Mouse (Mus musculus): ENCODE data around the gene Gm28047. TPM values are rescaled to one million over a fixed set of nuclear protein-coding genes. Genes with fewer than 3 reads are reported as not detected.
"Not testable (repeated sequence)": the region's sequence is repeated elsewhere in the genome, so short reads cannot be mapped to it uniquely, and the experiment has no call there.

Gene Gm28047
- total RNA-seq (2014; fragmentation: Nextera tagmentation) (not detected in 2 replicates), total RNA-seq (2017) (not detected in 2 replicates)

DNA sequence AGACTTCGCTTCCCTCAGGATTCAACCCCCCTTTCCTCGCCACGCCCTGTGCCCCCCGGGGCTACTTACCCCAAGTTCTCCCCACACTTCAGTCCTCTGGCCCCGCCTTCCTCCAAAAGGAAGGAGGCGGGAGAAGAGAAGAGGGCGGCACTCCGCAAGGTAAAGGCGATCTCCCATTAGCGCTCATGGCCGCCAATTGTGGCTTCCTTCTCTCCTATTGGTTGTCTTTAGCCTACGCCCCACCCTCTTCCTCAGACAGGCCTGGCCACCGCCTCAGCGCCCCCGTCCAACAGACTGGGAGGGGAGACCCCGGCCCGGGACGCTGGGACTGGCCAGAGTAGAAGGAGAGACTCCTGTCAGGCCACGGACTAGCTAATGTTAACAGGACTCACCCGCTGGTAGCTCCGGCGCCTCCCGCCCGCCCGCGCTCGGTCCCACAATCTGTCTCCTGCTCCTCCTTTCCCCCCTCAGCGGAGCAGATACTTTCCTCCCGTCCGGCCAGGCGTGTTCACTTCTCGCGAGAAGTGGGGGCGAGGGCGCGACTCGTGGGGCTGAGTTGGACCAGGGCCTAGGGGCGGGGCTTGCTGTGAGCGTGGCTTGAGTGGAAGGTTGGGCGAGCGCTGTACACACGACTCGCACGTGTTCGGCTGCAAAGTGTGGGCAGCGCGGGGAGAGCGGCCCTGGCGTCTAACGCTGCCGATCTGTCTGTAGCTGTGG is at the start of gene Gm28047, which contains the start of gene Atf7:
TSS of gene Gm28047 (minus strand) at position 98 of the 717 bp plus-strand sequence.
TSS of gene Atf7 (minus strand) at position 495 of the 717 bp plus-strand sequence.
- ATAC-seq (replicated peaks; ENCODE audit: poor library complexity, severe bottlenecking) = peak; percentile 84

DNA sequence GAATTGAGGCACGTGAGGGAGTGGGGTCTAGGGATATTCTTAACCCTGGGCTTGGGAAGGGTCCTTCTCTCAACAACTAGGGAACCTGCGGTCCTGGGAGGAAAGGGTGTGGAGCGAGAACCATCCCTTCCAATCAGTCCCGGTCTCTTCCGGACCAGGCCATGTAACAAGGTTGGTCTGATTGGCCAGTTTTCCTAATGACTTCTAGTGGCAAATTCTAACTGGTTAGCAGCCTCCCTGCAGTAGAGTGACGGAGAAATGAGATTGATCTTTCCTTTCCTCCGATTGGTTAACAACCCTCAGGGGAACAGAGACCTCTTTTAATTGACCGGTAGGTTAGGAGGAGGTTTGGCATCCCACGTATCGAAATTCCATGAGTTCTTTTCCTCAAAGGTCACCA is 48.7 kb upstream of the Gm28047 start:
- ATAC-seq (replicated peaks; ENCODE audit: poor library complexity, severe bottlenecking) = no peak

DNA sequence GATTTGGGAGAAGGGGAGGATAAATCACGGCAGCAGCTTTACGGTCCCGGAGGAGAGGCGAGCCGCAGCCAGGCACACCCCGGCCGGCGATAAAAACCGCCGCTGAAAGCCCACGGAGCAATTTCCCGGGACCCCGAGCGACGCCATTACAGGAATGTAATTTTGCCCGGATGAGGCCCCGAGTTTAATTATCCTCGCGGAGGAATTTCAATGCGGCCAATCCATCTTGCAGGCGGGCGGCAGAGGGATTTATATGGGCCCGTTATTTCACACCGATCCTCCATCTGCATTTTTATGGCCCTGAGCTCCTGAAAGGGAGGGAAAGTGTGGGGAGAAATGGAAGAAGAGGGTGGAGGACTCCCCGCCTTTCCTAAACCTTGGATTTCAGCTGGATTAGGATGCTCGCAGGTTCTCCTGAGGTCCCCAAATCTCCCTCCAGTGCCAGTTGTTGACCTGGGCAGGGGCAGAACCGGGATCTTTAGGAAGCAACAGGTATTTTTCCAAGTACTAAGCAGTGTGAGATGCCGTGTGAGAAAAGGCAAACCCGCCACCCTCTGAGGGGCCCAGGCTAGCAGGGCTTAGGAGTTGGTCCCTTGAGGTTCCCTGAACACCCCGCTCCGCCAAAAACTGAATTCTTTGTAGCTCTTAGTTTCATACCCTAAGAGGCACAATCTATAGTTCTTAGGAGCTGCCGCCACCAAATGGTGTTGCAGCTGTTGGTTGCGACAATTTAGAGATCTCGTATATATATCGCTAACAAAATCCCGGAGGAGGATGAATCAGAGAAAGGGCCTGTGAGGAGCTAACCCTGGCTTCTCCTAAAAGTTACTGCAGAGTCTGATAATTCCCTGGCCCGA is 47.6 kb upstream of the Gm28047 start, which contains the start of gene Atp5g2:
TSS of gene Atp5g2 (minus strand) at position 138 of the 857 bp plus-strand sequence.
- no peak for ATAC-seq (replicated peaks; ENCODE audit: poor library complexity, severe bottlenecking)

DNA sequence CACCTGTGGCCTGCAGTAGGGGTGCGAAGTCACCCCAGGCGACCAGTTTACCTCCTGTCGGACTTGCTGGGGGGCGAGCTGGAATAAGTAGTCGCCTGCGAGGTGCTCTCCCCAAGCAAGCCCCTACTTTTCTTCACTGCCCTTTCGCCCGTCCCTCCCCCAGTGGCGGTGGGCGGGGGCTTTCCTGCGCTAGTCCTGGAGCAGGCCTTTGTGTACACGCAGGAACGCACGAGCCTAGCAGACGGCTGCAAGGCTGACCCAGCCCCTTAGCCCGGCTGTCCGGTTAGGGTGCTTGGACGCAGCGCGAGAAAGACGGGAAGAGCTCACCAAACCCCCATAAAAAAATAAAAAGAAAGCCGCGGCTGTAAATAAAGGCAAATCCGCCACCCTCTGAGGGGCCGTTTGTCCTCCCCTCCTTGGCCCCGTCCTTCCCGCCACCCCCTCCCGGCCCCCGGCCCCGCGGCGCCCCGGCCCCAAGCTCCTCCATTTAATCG is 46.9 kb upstream of the Gm28047 start:
- peak; percentile 47 for ATAC-seq (replicated peaks; ENCODE audit: poor library complexity, severe bottlenecking)

DNA sequence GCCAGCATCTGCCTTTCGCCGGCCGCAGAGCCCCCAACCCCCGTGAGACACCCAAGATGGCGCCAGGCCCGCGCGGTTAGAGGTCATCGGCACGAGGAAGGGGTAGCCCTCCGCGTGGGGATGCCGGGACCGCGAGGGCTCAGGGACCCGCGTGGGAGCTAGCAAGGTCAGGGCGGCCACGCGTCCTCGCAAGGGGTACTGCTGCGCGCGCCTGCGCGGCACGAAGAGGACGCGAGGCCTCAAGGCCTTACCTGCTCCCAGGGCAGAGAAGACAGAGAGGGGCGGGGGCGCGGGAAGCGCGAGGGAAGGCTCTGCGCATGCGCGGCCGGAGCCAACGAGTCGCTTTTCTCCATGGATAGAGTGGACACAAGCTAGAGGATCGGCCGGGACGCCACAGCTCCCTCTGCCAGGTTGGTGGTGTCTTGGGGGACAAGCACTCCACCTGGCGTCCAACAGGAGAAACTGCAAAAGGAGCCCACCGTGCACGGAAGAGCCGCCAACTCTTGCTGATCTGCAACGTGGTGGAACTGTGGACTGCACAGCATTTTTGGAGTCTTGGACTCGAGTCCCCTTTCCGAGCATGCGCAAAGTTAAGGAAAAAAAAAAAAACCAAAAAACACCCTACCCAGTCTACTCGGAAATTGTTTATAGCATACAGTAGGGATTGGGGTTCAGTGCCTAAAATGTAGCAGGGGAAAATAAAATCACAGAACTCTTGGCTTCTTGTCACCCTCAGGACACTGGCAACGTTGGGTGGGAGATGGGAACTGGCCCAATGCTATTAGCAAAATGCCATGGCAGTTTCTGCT is 46.1 kb upstream of the Gm28047 start:
- peak; percentile 96 for ATAC-seq (replicated peaks; ENCODE audit: poor library complexity, severe bottlenecking)

DNA sequence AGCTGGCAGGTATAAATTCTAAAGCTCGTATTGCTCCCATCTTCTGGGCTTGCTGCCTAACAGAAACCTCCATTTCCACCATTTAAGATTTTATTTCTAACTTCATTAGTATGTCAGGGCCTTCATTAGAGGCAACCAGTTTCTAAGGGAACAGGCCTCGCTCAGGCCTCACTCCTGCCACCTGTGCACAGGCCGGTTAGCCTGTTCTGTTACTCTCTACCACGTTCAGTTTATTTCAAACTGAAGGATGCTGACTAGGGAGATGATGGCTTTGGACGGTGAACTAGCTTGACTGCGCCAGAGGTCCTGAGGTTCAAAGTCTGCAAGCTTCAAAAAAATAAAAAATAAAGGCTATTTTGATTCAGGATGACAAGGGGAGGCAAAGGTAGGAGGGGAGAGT is 45.4 kb upstream of the Gm28047 start:
- no peak for ATAC-seq (replicated peaks; ENCODE audit: poor library complexity, severe bottlenecking)

DNA sequence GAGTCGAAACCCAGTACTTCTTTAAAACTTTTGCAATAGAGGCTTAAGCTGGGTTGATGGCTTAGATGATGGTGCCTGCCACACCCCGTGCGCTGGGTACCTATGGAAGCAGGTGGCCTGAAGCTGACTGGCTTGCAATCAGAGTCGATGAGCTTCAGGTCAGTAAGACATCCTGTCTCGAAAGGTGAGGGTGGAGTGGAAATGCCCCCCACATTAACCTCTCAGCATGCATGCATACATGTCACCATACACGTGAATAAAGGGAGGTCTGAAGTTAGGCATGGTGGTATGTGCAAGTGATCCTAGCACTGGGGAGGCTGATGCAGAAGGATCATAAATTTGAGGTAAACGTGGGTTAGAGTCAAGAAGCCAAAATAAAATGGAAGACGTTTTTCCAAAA is 44.7 kb upstream of the Gm28047 start:
- ATAC-seq (replicated peaks; ENCODE audit: poor library complexity, severe bottlenecking) = no peak

DNA sequence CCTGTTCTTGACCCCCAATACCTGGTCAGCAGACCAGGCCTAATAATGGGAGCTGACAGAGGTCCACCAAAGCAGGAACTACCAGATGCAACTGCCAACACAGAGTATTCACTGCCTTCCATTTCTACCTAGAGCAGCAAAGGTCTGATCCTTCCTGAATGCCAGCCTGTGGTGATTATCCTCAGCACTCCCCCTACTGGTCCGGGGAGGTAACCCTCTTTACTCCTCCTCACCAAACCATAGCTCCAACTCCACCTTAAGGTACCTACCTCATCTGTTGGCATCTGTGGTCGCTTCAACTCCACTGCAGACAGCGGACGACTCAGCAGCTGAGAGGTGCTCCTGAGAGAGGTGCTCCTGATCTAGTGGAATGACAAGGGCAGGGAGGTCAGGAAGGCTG is 40.6 kb upstream of the Gm28047 start:
- peak; percentile 94 for ATAC-seq (replicated peaks; ENCODE audit: poor library complexity, severe bottlenecking)

DNA sequence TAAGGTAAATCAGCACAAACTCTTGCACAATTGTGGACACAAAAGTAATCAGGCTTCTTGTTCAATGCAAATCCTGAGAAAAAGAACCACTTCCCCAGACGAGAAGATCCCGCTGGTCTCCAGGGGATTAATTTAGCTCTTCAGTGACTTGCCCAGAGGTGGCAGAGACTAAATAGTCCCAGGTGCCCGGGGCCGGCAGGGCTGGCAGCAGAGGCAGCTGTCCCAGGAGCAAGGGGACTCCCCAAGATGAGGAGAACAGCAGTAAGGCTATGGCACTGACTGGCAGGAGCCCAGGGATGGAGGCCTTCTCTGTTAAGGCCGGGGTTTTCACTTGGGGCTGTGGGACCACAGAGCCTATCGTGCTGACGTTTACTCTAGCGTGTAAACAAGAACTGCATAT is 39.0 kb upstream of the Gm28047 start:
- ATAC-seq (replicated peaks; ENCODE audit: poor library complexity, severe bottlenecking) = no peak

DNA sequence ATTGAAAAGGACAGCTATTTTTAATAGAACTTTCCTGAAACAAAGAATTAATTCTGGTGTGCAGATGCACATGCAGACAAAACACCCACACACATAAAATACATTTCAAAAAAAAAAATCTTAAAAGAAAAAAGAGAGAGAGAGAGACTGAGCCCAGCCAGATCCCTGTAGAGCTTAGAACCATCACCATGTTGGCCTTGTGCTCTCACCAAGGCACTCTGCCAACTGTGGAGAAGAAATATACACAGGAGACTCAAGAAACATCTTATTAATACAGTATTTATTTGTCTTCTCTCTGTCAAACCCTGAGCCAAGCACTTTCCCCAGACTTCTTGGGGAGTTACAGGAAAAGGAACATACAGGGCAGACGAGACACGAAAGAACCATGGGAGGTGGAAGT is 37.7 kb upstream of the Gm28047 start:
- not testable (repeated sequence) for ATAC-seq (replicated peaks; ENCODE audit: poor library complexity, severe bottlenecking)

DNA sequence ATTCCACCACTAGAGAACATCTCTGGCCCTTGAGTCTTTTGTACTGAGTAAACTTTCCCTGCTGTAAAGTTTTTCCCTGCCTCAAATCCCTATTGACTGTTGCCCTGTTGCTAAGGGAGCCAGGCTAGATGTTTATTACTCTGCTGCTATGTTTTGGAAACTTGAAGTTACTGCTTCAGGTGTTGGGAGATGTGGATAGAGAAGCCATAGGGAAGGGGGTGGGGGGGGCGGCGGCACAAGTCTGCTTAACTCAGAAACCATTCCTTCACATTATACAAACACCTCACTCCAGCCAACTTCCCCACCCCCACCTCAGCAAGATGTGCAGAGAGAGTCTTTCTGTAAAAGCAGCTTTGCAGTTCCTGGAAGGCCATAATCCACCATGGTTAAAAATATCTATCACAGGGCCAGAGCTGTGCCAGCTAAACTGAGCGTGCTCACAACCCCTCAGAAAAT is 33.1 kb upstream of the Gm28047 start:
- ATAC-seq (replicated peaks; ENCODE audit: poor library complexity, severe bottlenecking) = no peak

DNA sequence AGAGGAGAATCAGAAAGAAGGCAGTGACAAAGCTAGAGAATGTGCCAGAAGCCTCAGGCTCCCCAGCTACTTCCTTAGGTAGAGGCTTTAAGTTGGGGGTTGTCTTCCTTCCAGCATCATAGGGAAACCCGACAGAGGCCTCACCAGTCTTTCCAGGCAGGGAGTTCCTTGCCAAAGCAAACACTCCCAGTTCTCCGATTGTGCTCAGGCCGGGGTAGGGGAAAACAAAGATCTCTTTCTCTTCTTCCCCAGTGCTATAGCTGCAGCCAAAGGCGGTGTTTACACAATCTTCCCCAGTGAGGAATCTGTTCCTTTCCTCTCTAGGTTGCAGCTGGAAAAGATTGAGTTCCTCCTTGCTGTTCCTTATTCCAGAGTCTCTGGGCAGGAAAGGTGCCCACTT is 31.8 kb upstream of the Gm28047 start:
- no peak for ATAC-seq (replicated peaks; ENCODE audit: poor library complexity, severe bottlenecking)

DNA sequence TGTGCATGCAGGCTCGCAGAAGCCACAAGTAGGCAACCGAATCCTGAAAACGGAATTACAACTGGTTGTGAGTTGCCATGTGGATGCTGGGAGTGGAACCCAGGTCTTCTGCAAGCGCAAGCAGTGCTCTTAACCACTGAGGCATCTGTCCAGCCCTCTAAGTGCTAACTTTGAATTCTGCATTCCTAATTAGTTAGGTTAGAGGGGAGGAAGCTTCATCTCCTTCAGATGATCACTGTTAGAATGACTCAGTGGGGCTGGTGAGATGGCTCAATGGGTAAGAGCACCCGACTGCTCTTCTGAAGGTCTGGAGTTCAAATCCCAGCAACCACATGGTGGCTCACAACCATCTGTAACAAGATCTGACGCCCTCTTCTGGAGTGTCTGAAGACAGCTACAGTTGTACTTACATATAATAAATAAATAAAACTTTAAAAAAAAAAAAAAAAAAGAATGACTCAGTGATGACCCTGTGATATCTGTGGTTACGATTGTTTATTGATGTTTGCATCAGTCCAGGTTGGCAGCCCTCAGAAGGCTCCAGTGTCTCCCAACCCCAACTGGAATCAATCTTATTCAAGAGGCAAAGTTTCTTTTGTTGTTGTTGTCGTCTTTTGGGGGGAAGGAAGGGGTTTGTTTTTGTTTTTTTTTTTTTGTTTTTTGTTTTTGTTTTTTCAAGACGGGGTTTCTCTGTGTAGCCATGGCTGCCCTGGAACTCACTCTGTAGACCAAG is 27.2 kb upstream of the Gm28047 start:
- not testable (repeated sequence) for ATAC-seq (replicated peaks; ENCODE audit: poor library complexity, severe bottlenecking)

DNA sequence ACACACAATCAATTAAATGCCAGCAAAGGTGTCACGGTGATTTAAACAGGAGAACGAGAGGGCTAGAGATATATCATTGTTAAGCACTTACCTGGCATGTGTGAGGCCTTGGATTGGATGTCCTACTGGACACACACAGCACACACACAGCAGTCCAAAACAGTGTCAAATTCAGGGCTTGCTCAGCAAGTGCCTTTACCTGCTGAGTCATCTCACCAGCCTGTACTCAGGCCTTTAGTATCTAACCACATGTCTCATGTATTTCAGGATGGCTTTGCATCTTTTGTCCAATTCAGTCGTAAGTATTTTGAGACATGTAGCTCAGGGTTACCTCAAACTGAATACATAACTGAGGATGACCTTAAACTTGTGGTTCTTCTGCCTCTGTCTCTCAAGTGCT is 26.2 kb upstream of the Gm28047 start:
- ATAC-seq (replicated peaks; ENCODE audit: poor library complexity, severe bottlenecking) = no peak

DNA sequence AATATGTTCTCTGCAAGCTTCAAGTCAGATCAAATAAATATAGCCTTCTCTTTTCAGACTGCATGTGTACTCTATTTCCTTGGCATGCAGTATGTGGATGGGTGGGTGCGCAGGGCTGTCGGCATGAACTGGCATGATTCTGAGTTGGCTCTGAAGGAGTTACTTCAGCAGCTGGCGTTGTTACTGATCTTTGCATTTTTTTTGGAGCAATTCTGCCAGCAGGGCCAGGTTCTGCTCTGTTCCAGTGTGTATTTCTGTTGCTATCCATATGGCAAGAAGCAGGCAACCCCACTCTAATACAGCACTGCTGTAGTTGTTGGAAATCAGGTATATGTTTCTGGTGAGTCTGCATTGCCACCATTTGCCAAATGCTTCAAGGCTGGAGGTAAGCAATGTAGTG is 10.9 kb upstream of the Gm28047 start:
- no peak for ATAC-seq (replicated peaks; ENCODE audit: poor library complexity, severe bottlenecking)

DNA sequence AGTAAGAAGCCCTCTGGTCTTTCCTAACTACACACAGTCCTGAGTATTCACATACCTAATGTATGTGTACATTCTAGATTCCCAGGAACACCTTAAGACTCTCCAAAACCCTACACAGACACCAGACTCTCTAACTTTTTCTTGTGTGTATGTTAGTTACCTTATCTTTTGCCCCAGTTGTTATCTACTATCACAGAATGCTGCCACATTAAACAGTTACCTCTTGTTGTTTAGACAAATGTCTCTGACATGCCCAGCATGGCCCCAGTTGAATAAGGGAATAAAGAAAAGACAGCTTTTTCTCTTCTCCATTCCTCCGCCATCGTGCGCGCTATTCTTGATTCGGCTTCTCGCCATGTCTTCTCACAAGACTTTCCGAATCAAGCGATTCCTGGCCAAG is 9.8 kb upstream of the Gm28047 start:
- ATAC-seq (replicated peaks; ENCODE audit: poor library complexity, severe bottlenecking) = no peak

DNA sequence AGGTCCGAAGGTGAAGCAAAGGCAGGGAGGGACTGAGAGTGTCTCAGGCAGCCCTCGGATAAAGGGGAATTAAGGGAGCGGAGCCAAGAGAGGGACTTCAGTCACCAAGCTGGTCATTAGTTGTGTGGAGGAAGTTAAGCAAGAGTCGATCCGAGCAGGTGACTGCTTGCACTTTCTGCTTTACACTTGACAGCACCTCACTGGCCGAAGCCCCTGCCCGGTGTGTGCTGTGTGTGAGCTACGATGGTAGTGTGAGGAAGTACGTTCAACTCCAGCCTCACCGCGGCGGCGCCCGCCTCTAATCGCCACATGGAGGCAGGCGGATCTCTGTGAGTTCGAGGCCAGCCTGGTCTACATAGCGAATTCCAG is 804 bp upstream of the Gm28047 start:
- ATAC-seq (replicated peaks; ENCODE audit: poor library complexity, severe bottlenecking) = peak; percentile 71

DNA sequence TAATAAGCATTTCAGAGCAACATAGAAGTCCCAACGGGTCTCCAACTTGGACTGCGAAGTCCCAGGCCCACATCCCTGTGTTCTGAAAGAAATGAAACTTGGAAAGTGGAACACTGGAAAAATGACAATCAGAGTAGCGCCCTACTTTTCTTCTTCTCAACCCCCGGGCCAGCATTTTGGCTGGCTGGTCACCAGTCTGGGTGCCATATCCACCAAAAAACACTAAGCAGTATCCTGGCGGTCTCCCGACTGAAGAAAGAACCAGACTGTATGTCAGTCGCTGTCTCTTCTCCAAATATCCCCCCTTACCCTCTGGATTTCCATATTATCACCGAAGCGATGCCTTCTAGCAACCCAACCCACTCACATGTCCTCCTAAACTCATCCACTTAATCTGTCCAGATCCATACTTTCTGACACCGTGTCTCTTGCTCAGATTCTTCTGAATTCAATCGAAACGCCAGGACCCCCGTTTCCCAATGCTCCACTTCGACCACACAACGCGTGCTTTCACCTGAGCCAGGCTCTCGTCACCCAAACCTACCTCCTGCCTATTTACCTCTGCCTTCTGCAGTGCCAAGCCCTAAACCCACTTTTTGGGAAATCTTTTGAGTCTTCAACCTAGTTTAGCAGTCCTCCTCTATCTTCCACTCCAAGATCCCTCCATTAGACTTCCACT is 437 bp downstream of the Gm28047 start:
- no peak for ATAC-seq (replicated peaks; ENCODE audit: poor library complexity, severe bottlenecking)

DNA sequence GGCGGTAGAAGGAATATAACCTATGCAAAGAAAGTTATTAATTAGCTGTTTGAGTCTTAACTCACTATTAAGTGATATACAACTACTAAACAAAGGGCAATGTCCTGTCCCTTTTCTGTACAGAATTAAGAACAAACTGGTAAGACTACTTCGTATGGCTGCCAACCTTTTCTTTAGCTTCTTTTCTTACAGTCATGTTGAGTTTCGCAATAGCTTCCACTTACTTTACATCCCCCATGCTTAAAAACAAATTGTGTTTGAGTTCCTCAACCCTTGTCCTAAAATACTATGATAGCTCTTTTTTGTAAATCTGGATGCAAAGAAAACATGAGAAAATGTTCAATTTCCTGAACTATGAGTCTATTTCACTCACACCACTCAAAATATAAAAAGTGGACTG is 1.7 kb downstream of the Gm28047 start:
- no peak for ATAC-seq (replicated peaks; ENCODE audit: poor library complexity, severe bottlenecking)
